Mouse (Mus musculus): ENCODE results near the gene Col18a1. TPM values are rescaled to one million over a fixed set of nuclear protein-coding genes. Genes with fewer than 3 reads are reported as not detected.

Gene Col18a1
- polyA plus RNA-seq, 1 experiment from 2014 or later, result 33.2 TPM

- ATAC-seq (peak; percentile 34), DNase-seq (ENCODE audit: low spot score) (peak; percentile 44)
- 57% methylated on average over 4 of the region's 4 CpGs for WGBS
- Histone ChIP-seq H3K4me3 (ENCODE audit: low read depth, low read length) (no peak overlapping the region), H3K36me3 (ENCODE audit: insufficient read depth, low read length) (no peaks in the 10 kb centered on the region), H3K4me1 (ENCODE audit: insufficient read depth, low read depth, low read length) (peaks cover 4% of the 10 kb centered on the region; the same call in 1 of the 2 replicates), H3K9ac (replicated peaks; ENCODE audit: low read depth) (no peak overlapping the region), H3K9me3 (ENCODE audit: low read length) (no peaks in the 10 kb centered on the region), H3K27me3 (replicated peaks; ENCODE audit: insufficient read depth, low read length) (no peaks in the 10 kb centered on the region), H3K27ac (ENCODE audit: low read length) (no peak overlapping the region), H3K4me2 (replicated peaks; ENCODE audit: low read depth, low read length) (no peak overlapping the region)
- TF ChIP-seq EP300 (IDR thresholded peaks at IDR 0.05) (no peak), CTCF (IDR thresholded peaks at IDR 0.05) (no peak)
These were observed 19.4 kb downstream of the Col18a1 start for GRCm38 (mm10) chr10:77146901-77147463.

- Histone ChIP-seq H3K9me3 (ENCODE audit: low read length) (no peaks in the 10 kb centered on the region), H3K9ac (replicated peaks; ENCODE audit: low read depth) (no peak overlapping the region), H3K27me3 (replicated peaks; ENCODE audit: insufficient read depth, low read length) (no peaks in the 10 kb centered on the region), H3K4me3 (ENCODE audit: low read depth, low read length) (no peak overlapping the region), H3K27ac (ENCODE audit: low read length) (no peak overlapping the region), H3K36me3 (ENCODE audit: insufficient read depth, low read length) (no peaks in the 10 kb centered on the region), H3K4me2 (replicated peaks; ENCODE audit: low read depth, low read length) (no peak overlapping the region), H3K4me1 (ENCODE audit: insufficient read depth, low read depth, low read length) (no peaks in the 10 kb centered on the region)
- ATAC-seq, result no peak
- 44% methylated on average over 1 of the region's 1 CpGs for WGBS
- TF ChIP-seq CTCF (IDR thresholded peaks at IDR 0.05), result no peak
- TF ChIP-seq EP300 (IDR thresholded peaks at IDR 0.05), result no peak
- DNase-seq (ENCODE audit: low spot score), result no peak
These were observed 20.4 kb downstream of the Col18a1 start for GRCm38 (mm10) chr10:77145946-77146345.

GRCm38 (mm10) chr10:77144372-77144771 lies 22.0 kb downstream of the Col18a1 start:
- WGBS, result 67% methylated on average over 2 of the region's 2 CpGs
- peak; percentile 69 for DNase-seq (ENCODE audit: low spot score)
- no peaks in the 10 kb centered on the region for H3K27me3 ChIP-seq (replicated peaks; ENCODE audit: insufficient read depth, low read length)

GRCm38 (mm10) chr10:77142328-77142727 lies 24.0 kb downstream of the Col18a1 start:
- ATAC-seq (peak; percentile 91), DNase-seq (ENCODE audit: low spot score) (peak; percentile 85)
- H3K4me2 ChIP-seq (replicated peaks; ENCODE audit: low read depth, low read length), result no peak overlapping the region
- no peaks in the 10 kb centered on the region for H3K36me3 ChIP-seq (ENCODE audit: insufficient read depth, low read length)
- no peak overlapping the region for H3K27ac ChIP-seq (ENCODE audit: low read length)
- no peak overlapping the region for H3K4me3 ChIP-seq (ENCODE audit: low read depth, low read length)
- 64% methylated on average over 2 of the region's 2 CpGs for WGBS
- no peaks in the 10 kb centered on the region for H3K9me3 ChIP-seq (ENCODE audit: low read length)
- no peak overlapping the region for H3K9ac ChIP-seq (replicated peaks; ENCODE audit: low read depth)
- TF ChIP-seq EP300 (IDR thresholded peaks at IDR 0.05), result no peak
- TF ChIP-seq CTCF (IDR thresholded peaks at IDR 0.05), result peak; percentile 10; the same call in 1 of the 2 replicates
- H3K27me3 ChIP-seq (replicated peaks; ENCODE audit: insufficient read depth, low read length), result no peaks in the 10 kb centered on the region
- no peaks in the 10 kb centered on the region for H3K4me1 ChIP-seq (ENCODE audit: insufficient read depth, low read depth, low read length)

More at GRCm38 (mm10) chr10:77144372-77144771, 22.0 kb downstream of the Col18a1 start:
- Histone ChIP-seq H3K9ac (replicated peaks; ENCODE audit: low read depth) (no peak overlapping the region), H3K36me3 (ENCODE audit: insufficient read depth, low read length) (no peaks in the 10 kb centered on the region), H3K27ac (ENCODE audit: low read length) (no peak overlapping the region), H3K4me1 (ENCODE audit: insufficient read depth, low read depth, low read length) (no peaks in the 10 kb centered on the region), H3K9me3 (ENCODE audit: low read length) (no peaks in the 10 kb centered on the region), H3K4me3 (ENCODE audit: low read depth, low read length) (no peak overlapping the region), H3K4me2 (replicated peaks; ENCODE audit: low read depth, low read length) (no peak overlapping the region)
- peak; percentile 16; the same call in 1 of the 2 replicates for ATAC-seq
- TF ChIP-seq EP300 (IDR thresholded peaks at IDR 0.05), result no peak
- peak; percentile 71 for TF ChIP-seq CTCF (IDR thresholded peaks at IDR 0.05)

- Histone ChIP-seq H3K4me3 (ENCODE audit: low read depth, low read length) (no peak overlapping the region), H3K9ac (replicated peaks; ENCODE audit: low read depth) (no peak overlapping the region), H3K9me3 (ENCODE audit: low read length) (no peaks in the 10 kb centered on the region), H3K27ac (ENCODE audit: low read length) (no peak overlapping the region), H3K4me2 (replicated peaks; ENCODE audit: low read depth, low read length) (no peak overlapping the region), H3K4me1 (ENCODE audit: insufficient read depth, low read depth, low read length) (no peaks in the 10 kb centered on the region), H3K27me3 (replicated peaks; ENCODE audit: insufficient read depth, low read length) (no peaks in the 10 kb centered on the region), H3K36me3 (ENCODE audit: insufficient read depth, low read length) (no peaks in the 10 kb centered on the region)
- TF ChIP-seq CTCF (IDR thresholded peaks at IDR 0.05) (no peak), EP300 (IDR thresholded peaks at IDR 0.05) (no peak)
- DNase-seq (ENCODE audit: low spot score) (no peak), ATAC-seq (no peak)
These were observed 28.0 kb downstream of the Col18a1 start for GRCm38 (mm10) chr10:77138304-77138703.

GRCm38 (mm10) chr10:77136205-77136604 lies 30.1 kb downstream of the Col18a1 start:
- Histone ChIP-seq H3K4me1 (ENCODE audit: insufficient read depth, low read depth, low read length) (no peaks in the 10 kb centered on the region), H3K9ac (replicated peaks; ENCODE audit: low read depth) (no peak overlapping the region), H3K36me3 (ENCODE audit: insufficient read depth, low read length) (no peaks in the 10 kb centered on the region), H3K4me2 (replicated peaks; ENCODE audit: low read depth, low read length) (no peak overlapping the region), H3K4me3 (ENCODE audit: low read depth, low read length) (no peak overlapping the region), H3K27ac (ENCODE audit: low read length) (no peak overlapping the region), H3K9me3 (ENCODE audit: low read length) (no peaks in the 10 kb centered on the region), H3K27me3 (replicated peaks; ENCODE audit: insufficient read depth, low read length) (no peaks in the 10 kb centered on the region)
- TF ChIP-seq EP300 (IDR thresholded peaks at IDR 0.05), result no peak
- TF ChIP-seq CTCF (IDR thresholded peaks at IDR 0.05), result no peak
- DNase-seq (ENCODE audit: low spot score) (no peak), ATAC-seq (no peak)
- whole genome bisulfite sequencing, result 77% methylated on average over 6 of the region's 6 CpGs

Measured in lung, postnatal 0 days (tissue).